Mouse (Mus musculus) MEL (cell line): Measurements from ENCODE around the gene Pkdrej.

Experiments
- CHD2 ChIP-seq: IDR thresholded peaks from 2 replicates; pipeline ENCODE4 v1.6.1; 2011; ENCODE audit warnings: low read length, improper control_type of control experiment
- CTCF ChIP-seq, 3 experiments: IDR thresholded peaks in 2 of 3; conservative IDR thresholded peaks in 1 of 3; 2 replicates each; pipeline ENCODE4 v1.5.1; 2011 to 2012; ENCODE audit warnings: low read length in 3 of 3, low read depth in 2 of 3, mild to moderate bottlenecking in 2 of 3, improper control_type of control experiment in 1 of 3, inconsistent platforms in 1 of 3, mixed read lengths in 1 of 3, moderate library complexity in 1 of 3; ENCODE audit not compliant: control insufficient read depth in 1 of 3, insufficient read depth in 1 of 3, poor library complexity in 1 of 3, severe bottlenecking in 1 of 3
- ELF1 ChIP-seq: IDR thresholded peaks from 2 replicates; pipeline ENCODE4 v1.6.1; 2014; ENCODE audit warnings: low read depth, mild to moderate bottlenecking, inconsistent platforms, low read length, improper control_type of control experiment, moderate library complexity
- EP300 ChIP-seq, 2 experiments: IDR thresholded peaks; 2 replicates each; pipeline ENCODE4 v1.6.1; 2011; ENCODE audit warnings: improper control_type of control experiment in 2 of 2, low read length in 2 of 2, low read depth in 1 of 2, mild to moderate bottlenecking in 1 of 2
- GABPA ChIP-seq: IDR thresholded peaks from 2 replicates; pipeline ENCODE4 v1.6.1; 2012; ENCODE audit warnings: low read depth, mild to moderate bottlenecking, inconsistent platforms, low read length, improper control_type of control experiment, moderate library complexity
- GATA1 ChIP-seq: IDR thresholded peaks from 2 replicates; pipeline ENCODE4 v1.6.1; 2011; ENCODE audit warnings: low read depth, low read length, improper control_type of control experiment
- JUND ChIP-seq: IDR thresholded peaks from 2 replicates; pipeline ENCODE4 v1.6.1; 2011; ENCODE audit warnings: low read depth, mild to moderate bottlenecking, improper control_type of control experiment, low read length
- MYB ChIP-seq: IDR thresholded peaks from 2 replicates; pipeline ENCODE4 v1.6.1; 2011; ENCODE audit warnings: mild to moderate bottlenecking, low read depth, low read length, improper control_type of control experiment
- NELFE ChIP-seq: IDR thresholded peaks from 2 replicates; pipeline ENCODE4 v1.6.1; 2011; ENCODE audit warnings: low read depth, low read length, improper control_type of control experiment
- NRF1 ChIP-seq: IDR thresholded peaks from 2 replicates; pipeline ENCODE4 v1.6.1; 2014; ENCODE audit warnings: low read depth, mild to moderate bottlenecking, inconsistent platforms, low read length, improper control_type of control experiment, moderate library complexity; ENCODE audit not compliant: poor library complexity, insufficient read depth, severe bottlenecking
- POLR2AphosphoS5 ChIP-seq: IDR thresholded peaks from 2 replicates; pipeline ENCODE4 v1.6.1; 2012; ENCODE audit warnings: low read depth, borderline replicate concordance, mild to moderate bottlenecking, inconsistent platforms, low read length, moderate library complexity, mixed read lengths
- SIN3A ChIP-seq: IDR thresholded peaks from 2 replicates; pipeline ENCODE4 v1.6.1; 2012; ENCODE audit warnings: low read length, improper control_type of control experiment, inconsistent platforms
- ZC3H11A ChIP-seq: IDR thresholded peaks from 2 replicates; pipeline ENCODE4 v1.6.1; 2012; ENCODE audit warnings: low read depth, mild to moderate bottlenecking, inconsistent platforms, low read length, improper control_type of control experiment

GRCm38 (mm10) chr15:85765022-85765421, 56.5 kb downstream of the Pkdrej start:
- no peak for TF ChIP-seq ELF1
- no peak for TF ChIP-seq EP300 (IDR thresholded peaks at IDR 0.05; ENCODE audit: low read depth in 1 of 2, low read length in 2 of 2)
- TF ChIP-seq GATA1, result no peak
- no peak for TF ChIP-seq POLR2AphosphoS5
- TF ChIP-seq CTCF (IDR thresholded peaks at IDR 0.05 in 2 of 3, conservative IDR thresholded peaks at IDR 0.05 in 1 of 3; ENCODE audit: control insufficient read depth in 1 of 3, insufficient read depth in 1 of 3, low read depth in 2 of 3, low read length in 3 of 3, poor library complexity in 1 of 3, severe bottlenecking in 1 of 3), result no peak
- no peak for TF ChIP-seq JUND
- no peak for TF ChIP-seq SIN3A
- TF ChIP-seq ZC3H11A, result no peak
- TF ChIP-seq NELFE, result no peak
- no peak for TF ChIP-seq GABPA
- no peak for TF ChIP-seq CHD2
- no peak for TF ChIP-seq NRF1
- no peak for TF ChIP-seq MYB
